Mouse (Mus musculus): ENCODE measurements around the gene Snf8.

DNA sequence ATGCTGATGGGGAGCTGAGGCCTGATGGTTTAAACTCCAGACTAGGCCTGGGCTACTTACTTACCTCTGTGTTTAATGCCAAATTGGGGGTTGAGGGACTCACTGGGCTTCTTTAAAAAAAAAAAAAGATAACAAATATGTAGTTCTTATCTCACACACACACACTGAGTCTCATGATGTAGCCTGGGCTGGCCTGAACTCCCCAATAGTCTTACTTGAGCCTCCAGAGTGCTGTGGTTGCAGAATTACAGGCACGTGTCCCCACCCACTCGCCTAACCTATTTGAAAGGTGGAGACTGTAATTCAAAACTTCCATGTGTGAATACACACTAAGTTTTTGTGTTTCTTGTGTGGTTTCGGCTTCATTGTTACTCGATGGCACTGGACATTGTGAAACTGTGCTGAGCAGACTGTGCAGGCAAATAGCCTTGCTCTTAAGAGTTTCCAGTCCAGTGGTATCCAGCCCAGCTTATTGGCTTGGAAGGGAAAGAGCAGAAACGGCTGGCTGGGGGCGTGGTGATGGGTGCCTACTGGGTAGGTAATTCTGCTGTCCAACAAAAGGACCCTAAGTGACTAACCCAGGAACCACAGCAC lies 46.7 kb upstream of the Snf8 start:
- no peak for TF ChIP-seq TAL1 (IDR thresholded peaks at IDR 0.05; ENCODE audit: low read length)
- no peak for TF ChIP-seq GATA1 (IDR thresholded peaks at IDR 0.05; ENCODE audit: low read length)

Measured in erythroblast, embryonic 14.5 days (primary cell).